Mouse (Mus musculus) left cerebral cortex, adult 11 months (tissue): ENCODE measurements around the gene Atn1.
"Not testable (repeated sequence)": the region's sequence is repeated elsewhere in the genome, so short reads cannot be mapped to it uniquely, and the experiment has no call there.

ENCODE experiments used
- DNase-seq: peaks from one replicate; pipeline ENCODE4 v3.0.0; 2022; ENCODE audit warnings: low spot score

Atn1 gene

DNA sequence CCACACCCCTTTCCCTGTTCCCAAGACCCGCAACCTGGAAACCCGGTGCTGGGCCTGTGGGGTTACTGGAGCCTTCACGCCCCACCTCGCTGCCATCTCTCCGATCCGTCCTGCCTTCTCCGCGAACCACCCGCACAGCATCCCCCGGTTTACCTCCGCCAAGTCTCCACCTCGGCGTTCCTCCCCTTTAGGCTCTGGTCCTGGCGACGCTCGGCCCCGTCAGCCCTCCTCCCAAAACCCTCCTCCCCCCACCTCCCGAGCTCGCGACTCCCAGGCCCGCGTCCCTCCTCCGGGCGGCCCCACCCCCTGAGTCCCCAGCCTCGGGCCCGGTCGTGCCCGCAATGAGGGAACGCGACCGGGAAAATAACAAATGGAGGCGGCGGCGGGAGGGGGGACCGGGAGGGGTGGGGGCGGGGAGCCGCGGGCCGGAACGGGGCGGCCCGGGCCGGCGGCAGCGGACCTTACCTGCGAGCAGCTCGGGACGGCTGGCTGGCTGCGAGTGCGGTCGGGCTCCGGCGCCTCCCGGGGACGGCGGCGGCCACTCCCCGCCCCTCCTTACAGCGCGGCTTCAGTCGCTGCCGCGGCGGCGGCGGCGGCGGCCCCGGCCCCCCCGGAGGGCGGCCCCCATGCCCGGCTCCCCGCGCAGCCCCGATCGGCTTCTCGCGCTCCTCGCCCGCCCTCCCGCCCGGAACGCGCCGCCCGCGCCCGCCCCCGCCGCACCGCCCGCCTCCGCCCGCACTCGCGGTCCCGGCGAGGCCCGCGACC lies at the start of gene Atn1, which contains the start of gene Gm45234:
Atn1 (minus strand) TSS at position 694 of the 765 bp plus-strand sequence.
Gm45234 (minus strand) TSS at position 191 of the 765 bp plus-strand sequence.
- no peak for DNase-seq

DNA sequence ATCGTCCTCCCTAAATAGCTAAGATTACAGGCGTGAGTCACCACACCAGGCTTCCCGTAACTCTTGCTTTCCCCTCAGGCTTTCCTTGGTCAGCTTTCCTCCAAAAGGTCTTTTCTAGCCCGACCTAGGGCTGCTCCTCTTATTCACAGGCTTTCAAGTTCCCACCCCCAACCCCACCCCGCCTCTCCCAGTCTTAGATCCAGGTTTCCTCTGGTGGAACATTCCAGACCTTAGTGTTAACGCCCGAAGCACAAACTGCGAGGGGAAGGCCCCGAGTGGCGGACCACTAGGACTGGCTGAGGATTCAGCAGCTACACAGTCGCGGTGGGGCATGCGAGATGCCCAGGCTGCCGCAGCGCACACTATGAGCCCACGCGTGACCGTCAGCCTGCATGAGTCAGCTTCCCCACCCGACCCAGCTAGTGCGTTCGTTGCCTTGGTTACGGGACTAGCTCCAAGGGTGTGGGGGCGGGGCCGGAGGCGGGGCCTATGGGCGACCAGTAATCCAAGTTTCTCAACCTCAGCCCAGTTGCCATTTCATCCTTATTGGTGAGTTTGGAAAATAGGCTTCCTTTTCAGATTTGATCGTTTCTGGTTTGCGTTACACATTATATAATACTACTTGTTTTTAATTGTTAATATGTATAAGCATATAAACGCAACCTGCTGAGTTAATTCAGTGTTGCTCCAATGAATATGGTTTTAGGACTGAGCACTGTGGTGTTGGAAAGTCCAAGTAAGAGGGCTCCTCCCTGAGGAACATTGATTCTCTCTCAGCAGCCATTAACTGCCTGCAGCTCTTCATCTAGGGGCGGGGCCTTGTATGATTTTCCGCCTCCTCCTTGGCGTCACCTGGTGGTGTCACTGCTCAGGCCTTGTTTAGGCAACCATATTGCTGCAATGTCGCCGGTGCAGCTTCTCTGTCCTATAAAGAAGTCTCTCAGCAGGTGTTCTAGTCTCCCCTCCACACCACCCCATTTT lies 49.3 kb upstream of the Atn1 start:
- DNase-seq = peak; percentile 96

GRCm38 (mm10) chr6:124804341-124804740 lies 48.0 kb upstream of the Atn1 start:
- DNase-seq = no peak

DNA sequence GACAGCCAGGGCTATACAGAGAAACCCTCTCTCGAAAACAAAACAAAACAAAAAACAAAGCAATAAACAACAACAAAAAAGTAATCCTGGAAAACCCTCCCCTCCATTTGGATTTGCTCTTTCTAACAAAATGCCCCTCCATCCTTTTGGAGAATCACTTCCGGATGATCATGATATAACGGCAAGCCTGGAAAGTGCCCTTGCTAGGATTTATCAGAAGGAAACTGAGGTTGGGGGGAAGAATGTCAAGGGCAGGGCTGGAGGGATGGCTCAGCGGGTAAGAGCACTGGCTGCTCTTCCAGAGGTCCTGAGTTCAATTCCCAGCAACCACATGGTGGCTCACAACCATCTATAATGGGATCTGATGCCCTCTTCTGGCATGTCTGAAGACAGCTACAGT lies 47.4 kb upstream of the Atn1 start:
- not testable (repeated sequence) for DNase-seq

DNA sequence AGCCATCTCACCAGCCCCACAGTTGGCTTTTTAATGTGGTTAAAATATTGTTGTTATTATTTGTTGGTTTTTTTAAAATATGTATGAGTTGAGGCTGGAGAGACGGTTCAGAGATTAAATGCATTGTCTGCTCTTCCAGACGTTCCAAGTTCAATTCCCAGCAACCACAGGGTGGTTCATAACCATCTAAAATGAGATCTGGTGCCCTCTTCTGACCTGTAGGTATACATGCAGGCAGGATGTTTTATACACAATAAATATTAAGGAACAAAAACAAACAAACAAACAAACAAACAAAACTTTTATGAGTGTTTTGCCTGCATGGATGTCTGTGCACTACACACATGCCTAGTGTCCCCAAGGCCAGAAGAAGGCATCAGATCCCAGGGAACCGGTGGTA lies 46.7 kb upstream of the Atn1 start:
- no peak for DNase-seq

GRCm38 (mm10) chr6:124802400-124802799 lies 46.1 kb upstream of the Atn1 start:
- not testable (repeated sequence) for DNase-seq

- DNase-seq = no peak
These were observed 39.9 kb upstream of the Atn1 start for GRCm38 (mm10) chr6:124796200-124796599.

GRCm38 (mm10) chr6:124795781-124796180 lies 39.5 kb upstream of the Atn1 start:
- DNase-seq = no peak

- no peak for DNase-seq
These were observed 35.6 kb upstream of the Atn1 start for GRCm38 (mm10) chr6:124791911-124792310.

GRCm38 (mm10) chr6:124790121-124790520 lies 33.8 kb upstream of the Atn1 start:
- no peak for DNase-seq

DNA sequence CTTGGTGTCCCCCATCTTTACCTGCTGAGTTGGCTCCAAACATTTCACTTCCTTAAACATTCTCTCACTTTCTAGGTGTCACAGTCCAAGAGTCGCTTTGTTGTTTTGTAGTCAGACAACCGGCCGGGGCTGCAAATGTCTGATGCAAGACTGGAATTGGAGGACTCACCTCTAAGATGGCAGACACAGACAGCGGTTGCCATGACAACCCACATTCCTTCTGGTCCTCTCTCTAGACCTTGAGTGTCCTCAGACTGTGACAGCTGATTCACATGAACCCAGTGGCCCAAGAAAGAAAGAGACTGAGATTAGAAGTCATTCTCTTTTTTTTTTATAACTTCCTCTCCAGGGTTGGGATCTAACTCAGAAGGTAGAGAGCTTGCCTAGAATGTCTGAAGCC lies 33.2 kb upstream of the Atn1 start:
- no peak for DNase-seq

DNA sequence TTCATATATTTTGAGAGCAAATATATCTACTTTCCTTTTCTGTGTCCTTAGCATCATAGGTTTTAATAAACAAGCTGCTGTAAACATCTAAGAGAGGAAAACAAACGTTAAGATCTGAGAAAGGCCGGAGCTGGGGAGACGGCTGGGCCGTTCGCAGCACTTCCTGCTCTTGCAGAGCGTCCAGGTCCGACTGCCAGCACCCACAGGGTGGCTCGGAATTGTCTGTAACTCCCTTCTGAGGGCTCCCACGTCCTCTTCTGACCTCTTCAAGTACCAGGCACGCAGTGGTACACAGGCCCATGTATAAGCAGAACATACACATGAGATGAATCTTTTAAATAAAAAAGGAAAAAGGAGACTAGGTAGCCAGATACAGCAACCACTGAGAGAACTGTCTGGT lies 31.4 kb upstream of the Atn1 start:
- no peak for DNase-seq

GRCm38 (mm10) chr6:124786756-124787420 lies 30.6 kb upstream of the Atn1 start:
- DNase-seq = no peak

GRCm38 (mm10) chr6:124782436-124782835 lies 26.1 kb upstream of the Atn1 start:
- no peak for DNase-seq

DNA sequence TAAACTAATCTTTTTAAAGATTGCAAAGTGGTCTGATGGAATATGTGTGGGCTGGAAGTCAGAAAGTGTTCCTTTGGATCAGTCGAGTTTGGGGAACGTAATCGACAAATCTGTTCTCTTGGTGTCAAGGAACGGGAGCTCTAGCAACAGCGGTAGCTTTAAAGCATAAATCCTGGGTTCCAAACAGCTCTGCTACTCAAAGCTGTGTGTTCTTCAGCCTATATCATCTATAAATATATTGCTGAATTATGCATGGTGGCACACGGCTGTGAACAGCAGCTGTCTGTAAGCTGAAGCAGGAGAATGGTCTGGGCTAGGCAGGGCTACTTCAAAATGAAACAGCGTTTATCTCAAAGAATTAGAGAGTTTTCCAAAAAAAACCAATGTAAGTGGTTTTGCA lies 24.6 kb upstream of the Atn1 start:
- no peak for DNase-seq

- DNase-seq = no peak
These were observed 23.7 kb upstream of the Atn1 start for GRCm38 (mm10) chr6:124779984-124780416.

DNA sequence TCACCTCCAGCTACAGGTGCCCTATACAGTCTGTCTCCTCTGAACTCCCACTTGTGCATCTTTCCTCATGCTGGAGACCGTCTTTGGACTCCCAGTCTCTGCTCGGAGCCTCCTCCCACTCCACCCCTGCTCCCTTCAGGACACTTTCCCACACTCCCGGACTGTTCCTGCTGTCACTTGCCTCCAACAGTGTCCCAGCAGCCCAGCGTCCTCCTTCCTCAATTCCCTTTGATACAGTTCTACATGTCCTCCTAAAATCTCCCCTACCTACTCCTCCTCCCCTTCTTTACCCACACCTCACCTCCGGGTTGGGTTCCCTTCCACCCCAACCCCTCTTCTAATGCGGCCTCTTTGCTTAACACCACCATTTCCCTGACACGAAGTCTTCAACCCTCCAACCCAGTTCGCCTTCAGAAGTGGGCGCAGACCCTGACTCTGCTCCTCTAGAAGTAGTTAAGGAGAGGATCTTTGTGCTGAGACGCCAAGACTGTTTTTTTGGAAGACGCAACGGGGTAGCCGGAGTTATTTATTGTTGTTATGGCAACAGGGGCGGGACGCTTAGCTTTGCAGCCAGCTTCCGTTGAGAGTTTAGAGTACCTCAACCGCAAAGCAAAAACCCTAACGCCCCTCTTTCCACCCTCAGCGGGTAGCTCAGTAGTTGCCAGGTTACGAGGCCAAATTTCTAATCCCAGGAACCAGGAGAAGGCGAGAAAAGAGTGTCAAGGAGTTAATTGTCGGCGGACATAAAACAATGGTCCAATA lies 23.1 kb upstream of the Atn1 start, which contains the start of gene Lrrc23:
Lrrc23 (minus strand) TSS at position 506 of the 762 bp plus-strand sequence.
- DNase-seq = no peak

DNA sequence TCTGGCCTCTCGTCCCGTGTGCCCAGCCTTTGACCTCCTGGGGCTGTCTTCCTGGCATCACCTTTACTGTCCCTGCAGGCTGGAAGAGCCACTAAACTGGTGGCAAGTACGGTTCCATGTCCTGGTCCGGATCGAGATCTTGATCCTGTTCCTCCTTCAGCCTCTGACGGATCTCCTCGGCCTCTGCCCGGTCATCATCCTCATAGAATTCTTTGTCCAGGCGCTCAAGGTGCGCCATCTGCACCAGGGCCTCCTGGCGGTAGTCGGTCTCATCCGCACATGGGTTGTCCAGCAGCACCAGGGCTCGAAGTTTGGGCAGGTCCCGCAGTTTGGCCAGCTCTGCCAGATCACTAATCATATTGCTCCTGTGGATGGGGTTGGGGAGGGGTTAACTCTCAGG lies 14.2 kb upstream of the Atn1 start:
- DNase-seq = no peak

GRCm38 (mm10) chr6:124770013-124770412 lies 13.7 kb upstream of the Atn1 start:
- no peak for DNase-seq

GRCm38 (mm10) chr6:124769101-124769765 lies 12.9 kb upstream of the Atn1 start, which contains the start of gene Eno2:
Gene Eno2 (minus strand): TSS chr6:124769673.
- peak; percentile 62 for DNase-seq

DNA sequence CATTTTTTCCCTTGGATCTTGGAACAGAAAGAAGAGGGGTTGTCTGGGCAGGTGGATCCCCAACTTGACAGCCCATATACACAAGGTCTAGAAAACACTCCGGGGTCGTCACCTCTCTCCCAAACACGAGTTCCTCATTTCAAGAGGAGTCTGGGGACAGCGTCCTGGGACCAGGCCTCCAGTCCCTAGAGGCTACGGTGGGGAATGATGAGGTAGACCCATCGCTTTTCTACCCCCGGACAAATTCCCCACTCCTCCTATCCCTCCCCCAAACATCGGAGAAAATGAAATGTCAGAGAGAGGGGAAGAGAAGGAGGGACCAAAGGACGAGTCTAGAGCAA lies 12.3 kb upstream of the Atn1 start:
- no peak for DNase-seq
